Mouse (Mus musculus): Measurements from ENCODE around the gene Hes5. TPM values are rescaled to one million over a fixed set of nuclear protein-coding genes. Genes with fewer than 3 reads are reported as not detected.

The Hes5 gene
- polyA plus RNA-seq, 1 experiment, result not detected

DNA sequence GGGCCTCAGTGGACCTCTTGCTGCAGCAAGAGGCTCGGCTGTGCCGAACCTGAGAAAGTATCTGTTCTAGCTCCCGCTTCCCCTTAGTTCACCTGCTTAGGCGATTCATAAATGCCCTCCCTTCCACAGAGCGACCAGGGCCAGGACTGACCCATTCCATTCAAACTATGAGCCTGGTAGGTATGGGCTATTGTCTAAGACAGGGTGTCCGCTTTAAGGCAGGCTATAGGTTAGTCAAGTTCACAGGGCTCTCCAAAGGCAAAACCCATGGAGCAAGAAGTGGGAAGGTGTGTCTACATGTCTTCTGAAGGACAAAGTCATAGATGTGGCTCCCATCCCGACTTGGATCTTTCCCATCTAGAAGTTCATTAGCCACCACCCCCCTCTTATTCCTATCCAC, 2.0 kb downstream of the Hes5 start:
- no peak for TF ChIP-seq CTCF (IDR thresholded peaks at IDR 0.05; ENCODE audit: insufficient read depth, low read length)
- TF ChIP-seq POLR2A (IDR thresholded peaks at IDR 0.05; ENCODE audit: borderline replicate concordance, extremely low read depth, low read depth, low read length), result no peak

GRCm38 (mm10) chr4:154963190-154963836, 2.6 kb downstream of the Hes5 start:
- no peak for TF ChIP-seq CTCF (IDR thresholded peaks at IDR 0.05; ENCODE audit: insufficient read depth, low read length)
- no peak for TF ChIP-seq POLR2A (IDR thresholded peaks at IDR 0.05; ENCODE audit: borderline replicate concordance, extremely low read depth, low read depth, low read length)
- no peak for DNase-seq
- Histone ChIP-seq H3K4me3 (replicated peaks; ENCODE audit: extremely low read depth, low read depth, low read length) (peak overlapping the region; percentile 14), H3K4me1 (ENCODE audit: control insufficient read depth, insufficient read depth, low read length) (peaks cover 5% of the 10 kb centered on the region)
- 61% methylated on average over 11 of the region's 11 CpGs for WGBS

More for the DNA sequence above, 2.0 kb downstream of the Hes5 start:
- no peak overlapping the region for H3K4me3 ChIP-seq (replicated peaks; ENCODE audit: extremely low read depth, low read depth, low read length)
- H3K4me1 ChIP-seq (ENCODE audit: control insufficient read depth, insufficient read depth, low read length), result peaks cover 5% of the 10 kb centered on the region
- 85% methylated on average over 7 of the region's 7 CpGs for WGBS
- DNase-seq, result no peak

GRCm38 (mm10) chr4:154963901-154964580, 3.3 kb downstream of the Hes5 start, which contains the start of gene Pank4:
Pank4 (plus strand) TSS chr4:154964123.
- peak within 1 kb of the TSS; percentile 87 for H3K4me3 ChIP-seq (replicated peaks; ENCODE audit: extremely low read depth, low read depth, low read length)
- H3K4me1 ChIP-seq (ENCODE audit: control insufficient read depth, insufficient read depth, low read length), result peaks cover 5% of the 10 kb centered on the region
- TF ChIP-seq POLR2A (IDR thresholded peaks at IDR 0.05; ENCODE audit: borderline replicate concordance, extremely low read depth, low read depth, low read length), result peak; percentile 83
- no peak for TF ChIP-seq CTCF (IDR thresholded peaks at IDR 0.05; ENCODE audit: insufficient read depth, low read length)
- peak; percentile 87 for DNase-seq
- WGBS, result under 1% methylated on average over 66 of the region's 66 CpGs

- Histone ChIP-seq H3K4me1 (ENCODE audit: control insufficient read depth, insufficient read depth, low read length) (peaks cover 5% of the 10 kb centered on the region), H3K4me3 (replicated peaks; ENCODE audit: extremely low read depth, low read depth, low read length) (peak overlapping the region; percentile 87)
- no peak for DNase-seq
- TF ChIP-seq CTCF (IDR thresholded peaks at IDR 0.05; ENCODE audit: insufficient read depth, low read length) (no peak), POLR2A (IDR thresholded peaks at IDR 0.05; ENCODE audit: borderline replicate concordance, extremely low read depth, low read depth, low read length) (no peak)
- WGBS, result 1% methylated on average over 36 of the region's 36 CpGs
Observed at GRCm38 (mm10) chr4:154964581-154965235, 4.0 kb downstream of the Hes5 start.

DNA sequence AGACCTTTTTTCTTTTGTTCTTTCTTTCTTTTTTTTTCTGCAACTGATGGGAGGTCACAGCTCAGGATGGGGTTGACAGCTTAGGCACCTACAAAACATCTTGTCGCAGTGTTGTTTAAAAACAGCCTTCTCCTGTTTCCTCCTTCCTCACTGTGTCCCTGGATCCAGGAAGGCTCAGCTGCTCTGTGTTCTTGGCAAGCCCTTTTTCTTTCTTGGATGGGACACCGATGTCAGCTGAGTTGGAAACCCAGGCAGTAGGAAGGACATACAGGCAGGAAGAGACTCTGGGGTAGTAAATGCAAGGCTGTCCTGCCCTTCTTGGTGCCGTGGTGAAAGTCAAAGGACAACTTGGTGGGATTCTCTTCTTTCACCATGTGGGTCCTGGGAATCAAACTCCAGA, 5.1 kb downstream of the Hes5 start:
- 35% methylated on average over 3 of the region's 3 CpGs for WGBS
- Histone ChIP-seq H3K4me1 (ENCODE audit: control insufficient read depth, insufficient read depth, low read length) (peaks cover 5% of the 10 kb centered on the region), H3K4me3 (replicated peaks; ENCODE audit: extremely low read depth, low read depth, low read length) (no peak overlapping the region)
- no peak for DNase-seq
- TF ChIP-seq CTCF (IDR thresholded peaks at IDR 0.05; ENCODE audit: insufficient read depth, low read length) (no peak), POLR2A (IDR thresholded peaks at IDR 0.05; ENCODE audit: borderline replicate concordance, extremely low read depth, low read depth, low read length) (no peak)

GRCm38 (mm10) chr4:154967173-154967572, 6.5 kb downstream of the Hes5 start:
- Histone ChIP-seq H3K4me1 (ENCODE audit: control insufficient read depth, insufficient read depth, low read length) (peaks cover 3% of the 10 kb centered on the region), H3K4me3 (replicated peaks; ENCODE audit: extremely low read depth, low read depth, low read length) (no peak overlapping the region)
- 73% methylated on average over 5 of the region's 5 CpGs for WGBS
- DNase-seq, result peak; percentile 29
- TF ChIP-seq POLR2A (IDR thresholded peaks at IDR 0.05; ENCODE audit: borderline replicate concordance, extremely low read depth, low read depth, low read length), result no peak
- peak; percentile 40; the same call in 1 of the 2 replicates for TF ChIP-seq CTCF (IDR thresholded peaks at IDR 0.05; ENCODE audit: insufficient read depth, low read length)

DNA sequence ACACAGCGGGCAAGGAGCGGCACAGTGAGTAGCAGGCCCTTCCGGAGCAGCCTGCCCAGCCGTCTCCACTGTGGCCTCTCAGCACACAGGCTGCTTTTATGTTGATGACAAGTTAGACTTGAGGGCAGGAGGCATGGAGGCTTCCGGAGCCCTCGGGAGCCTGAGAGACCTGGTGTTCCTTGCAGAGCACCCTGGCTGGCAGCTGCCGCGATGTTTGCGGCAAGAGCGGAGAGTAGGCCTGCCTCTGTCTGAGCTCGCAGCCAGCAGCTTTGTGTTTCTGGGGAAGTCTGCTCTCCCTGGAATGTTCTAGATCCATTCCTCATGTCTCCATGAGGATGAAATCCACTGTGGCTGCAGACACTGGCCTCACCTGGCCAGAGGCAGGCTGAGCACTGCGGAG, 11.8 kb downstream of the Hes5 start:
- WGBS, result 93% methylated on average over 12 of the region's 12 CpGs
- Histone ChIP-seq H3K4me3 (replicated peaks; ENCODE audit: extremely low read depth, low read depth, low read length) (no peak overlapping the region), H3K4me1 (ENCODE audit: control insufficient read depth, insufficient read depth, low read length) (no peaks in the 10 kb centered on the region; the same call in 1 of the 2 replicates)
- TF ChIP-seq POLR2A (IDR thresholded peaks at IDR 0.05; ENCODE audit: borderline replicate concordance, extremely low read depth, low read depth, low read length) (no peak), CTCF (IDR thresholded peaks at IDR 0.05; ENCODE audit: insufficient read depth, low read length) (no peak)
- no peak for DNase-seq

DNA sequence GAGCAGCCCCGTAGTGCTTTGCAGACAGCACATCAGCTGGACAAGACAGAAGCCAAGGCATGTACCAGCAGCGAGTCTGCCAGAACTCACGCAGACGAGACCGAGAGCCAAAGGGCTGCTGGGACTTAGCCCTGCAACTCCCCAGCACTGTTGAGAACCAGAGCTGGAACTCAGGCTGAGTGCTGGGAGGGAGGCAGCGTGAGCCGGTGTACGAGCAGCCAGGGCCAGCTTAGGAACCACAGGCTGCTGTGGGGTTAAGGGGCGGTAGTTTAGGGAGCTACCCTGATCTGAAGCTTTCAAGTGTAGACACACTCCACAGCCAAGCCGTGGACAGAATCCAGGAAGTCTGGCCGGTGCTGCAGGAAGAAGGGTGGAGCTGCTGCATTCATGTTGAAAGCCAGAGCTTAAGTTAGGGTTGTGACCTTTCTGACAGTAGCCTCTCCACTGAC, 13.5 kb downstream of the Hes5 start:
- Histone ChIP-seq H3K4me1 (ENCODE audit: control insufficient read depth, insufficient read depth, low read length) (no peaks in the 10 kb centered on the region), H3K4me3 (replicated peaks; ENCODE audit: extremely low read depth, low read depth, low read length) (no peak overlapping the region)
- no peak for DNase-seq
- 69% methylated on average over 11 of the region's 11 CpGs for WGBS
- TF ChIP-seq CTCF (IDR thresholded peaks at IDR 0.05; ENCODE audit: insufficient read depth, low read length) (no peak), POLR2A (IDR thresholded peaks at IDR 0.05; ENCODE audit: borderline replicate concordance, extremely low read depth, low read depth, low read length) (no peak)

- Histone ChIP-seq H3K4me1 (ENCODE audit: control insufficient read depth, insufficient read depth, low read length) (peaks cover 3% of the 10 kb centered on the region; the same call in 1 of the 2 replicates), H3K4me3 (replicated peaks; ENCODE audit: extremely low read depth, low read depth, low read length) (no peak overlapping the region)
- TF ChIP-seq CTCF (IDR thresholded peaks at IDR 0.05; ENCODE audit: insufficient read depth, low read length) (peak; percentile 47), POLR2A (IDR thresholded peaks at IDR 0.05; ENCODE audit: borderline replicate concordance, extremely low read depth, low read depth, low read length) (no peak)
- DNase-seq, result no peak
- WGBS, result 85% methylated on average over 4 of the region's 4 CpGs
Observed at GRCm38 (mm10) chr4:154980110-154980509, 19.4 kb downstream of the Hes5 start.
